Mouse (Mus musculus): Measurements from ENCODE around the gene Zfp513.
"Not testable (repeated sequence)": the region's sequence is repeated elsewhere in the genome, so short reads cannot be mapped to it uniquely, and the experiment has no call there.

The Zfp513 gene

DNA sequence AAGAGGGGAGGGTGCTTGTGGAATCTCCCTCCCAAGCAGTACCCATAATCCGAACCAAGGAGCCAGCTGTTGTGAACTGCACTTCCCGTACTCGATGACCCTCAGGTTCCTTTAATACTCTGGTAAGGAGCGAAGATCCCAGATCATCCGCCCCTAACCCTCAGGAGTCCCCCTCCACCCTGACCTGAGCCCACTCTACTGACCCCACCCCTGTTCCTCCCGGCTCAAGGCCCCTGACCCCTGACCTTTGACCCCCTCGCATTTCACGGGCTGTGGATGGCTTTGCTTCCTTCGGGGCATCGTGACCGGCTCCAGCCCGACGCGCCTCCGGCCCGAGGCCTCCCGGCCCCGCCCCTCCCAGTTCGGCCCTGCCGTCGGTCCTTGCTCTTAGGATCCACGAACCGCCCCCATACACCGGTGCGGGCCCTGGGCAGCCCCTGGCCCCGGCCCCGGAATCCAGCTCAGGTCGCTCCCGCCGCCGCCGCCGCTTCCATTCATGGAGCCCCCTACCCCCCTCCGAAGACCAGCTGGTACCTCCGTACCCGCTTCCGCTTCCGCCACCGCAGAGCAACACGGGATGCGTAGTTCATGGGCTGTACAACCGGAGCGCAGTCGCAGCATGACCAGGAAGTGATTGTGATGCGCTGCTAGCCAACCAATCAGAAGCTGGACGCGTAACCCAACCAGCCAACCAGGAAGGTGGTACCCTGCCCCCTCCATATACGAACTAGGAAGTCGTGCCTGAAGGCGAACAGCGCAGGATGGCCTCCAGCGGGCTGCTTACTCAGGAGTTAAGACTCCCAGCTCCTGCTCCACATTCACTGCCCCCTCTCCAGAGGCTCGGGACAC lies at the start of gene Zfp513:
Gene Zfp513, minus strand, starts transcription at position 562 of the 849 bp plus-strand sequence.
- DNase-seq: peak; percentile 94

- DNase-seq: peak; percentile 32
These were observed 49.5 kb upstream of the Zfp513 start, which contains the start of gene Krtcap3 for GRCm38 (mm10) chr5:31251541-31252101. Gene Krtcap3, plus strand, starts transcription at chr5:31251691.

DNA sequence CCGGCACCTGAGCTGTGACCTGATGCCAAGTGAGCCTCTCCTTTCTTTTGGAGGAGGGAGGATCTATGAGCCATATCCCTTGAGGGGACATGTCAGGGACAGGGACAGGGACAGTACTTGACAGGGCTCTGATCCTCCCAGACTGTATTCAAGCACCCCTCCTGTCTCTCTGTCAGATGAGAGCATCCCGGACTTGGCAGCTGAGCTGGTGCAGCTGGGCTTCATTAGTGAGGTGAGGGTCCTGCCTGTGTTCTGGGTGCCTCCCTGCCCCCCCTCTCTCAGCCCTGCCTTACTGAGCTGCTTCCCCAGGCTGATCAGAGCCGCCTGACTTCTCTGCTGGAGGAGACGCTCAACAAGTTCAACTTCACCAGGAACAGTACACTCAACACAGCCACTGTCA lies 48.6 kb upstream of the Zfp513 start:
- no peak for DNase-seq

- no peak for DNase-seq
These were observed 40.1 kb upstream of the Zfp513 start for GRCm38 (mm10) chr5:31242191-31242590.

- DNase-seq: no peak
These were observed 39.5 kb upstream of the Zfp513 start for GRCm38 (mm10) chr5:31241522-31242034.

DNA sequence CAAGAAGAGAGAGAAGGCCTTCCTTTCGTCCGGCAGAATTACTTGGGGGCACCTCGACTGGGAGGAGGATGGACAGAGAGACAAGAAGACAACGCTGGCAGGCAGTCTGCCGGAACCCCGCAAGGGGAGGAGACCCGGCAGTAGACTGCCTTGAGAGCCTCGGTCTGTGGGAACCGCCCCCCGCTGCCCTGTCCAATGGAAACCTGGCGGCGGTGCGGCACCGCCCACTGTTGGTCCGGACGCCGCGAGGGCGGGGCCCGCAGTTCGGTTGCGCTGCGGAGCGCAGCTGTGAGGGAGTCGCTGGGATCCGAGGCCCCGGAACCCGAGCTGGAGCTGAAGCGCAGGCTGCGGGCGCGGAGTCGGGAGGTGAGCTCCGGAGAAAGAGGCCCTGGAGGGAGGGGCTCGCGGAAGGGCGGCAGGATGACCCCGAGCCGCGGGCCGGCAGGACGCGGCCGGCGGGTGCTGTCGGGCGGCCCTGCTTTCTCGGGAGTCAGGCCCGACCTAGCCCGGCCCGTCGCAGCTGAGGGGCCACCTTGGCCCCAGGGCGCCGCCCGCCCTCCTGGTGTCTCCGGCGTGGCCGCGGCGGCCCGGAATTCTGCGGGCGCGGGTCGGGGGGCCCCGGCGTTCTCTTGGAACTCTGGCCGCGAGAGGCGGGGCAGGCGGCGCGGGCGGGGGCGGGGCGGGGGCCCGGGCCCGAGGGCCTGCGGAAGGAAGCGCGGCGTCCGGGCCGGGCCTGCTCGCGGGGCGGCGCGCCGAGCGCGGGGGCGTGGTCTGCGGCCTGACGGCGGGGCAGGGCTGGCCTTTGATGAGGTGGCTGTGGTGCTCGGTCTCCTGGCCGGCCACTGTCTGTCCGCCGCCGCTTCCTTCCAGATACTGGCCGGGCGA lies 38.8 kb upstream of the Zfp513 start, which contains the start of the genes Nrbp1 and Gm9970:
Gene Nrbp1, plus strand, starts transcription at position 228 of the 885 bp plus-strand sequence.
Gene Gm9970, minus strand, starts transcription at position 596 of the 885 bp plus-strand sequence.
- peak; percentile 97 for DNase-seq

GRCm38 (mm10) chr5:31226641-31227040 lies 24.5 kb upstream of the Zfp513 start:
- DNase-seq: no peak

GRCm38 (mm10) chr5:31222696-31223095 lies 20.6 kb upstream of the Zfp513 start:
- no peak for DNase-seq

- peak; percentile 52 for DNase-seq
These were observed 19.3 kb upstream of the Zfp513 start for GRCm38 (mm10) chr5:31221304-31221945.

- peak; percentile 98 for DNase-seq
These were observed 18.6 kb upstream of the Zfp513 start, which contains the start of gene Ppm1g for GRCm38 (mm10) chr5:31220448-31221303. Gene Ppm1g, minus strand, starts transcription at chr5:31220687.

DNA sequence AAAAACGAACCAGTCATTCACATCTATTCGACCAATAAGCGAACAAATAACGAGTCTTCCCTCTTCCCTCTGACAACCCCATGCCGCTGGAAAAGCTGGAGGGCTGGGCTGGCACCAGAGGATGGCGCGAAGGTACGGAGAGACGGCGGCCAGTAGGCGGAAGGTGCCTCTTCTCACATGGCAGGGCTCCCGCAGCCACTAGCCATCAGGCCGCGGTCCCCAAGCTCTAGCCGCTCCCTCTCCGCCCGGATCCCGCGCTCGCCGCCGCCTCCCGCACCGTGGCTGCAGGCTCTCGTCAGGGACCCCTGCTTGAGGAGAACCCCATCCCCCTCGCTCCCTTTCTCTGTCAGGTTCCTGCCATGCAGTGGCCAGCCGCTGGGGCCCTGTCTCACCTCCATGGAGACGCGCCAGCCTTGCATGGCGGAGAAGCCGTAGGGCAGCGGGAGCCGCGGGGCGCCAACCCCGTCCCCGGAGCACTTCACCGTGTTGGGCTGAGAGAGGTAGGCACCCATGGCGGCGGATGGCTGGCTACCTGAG lies 17.9 kb upstream of the Zfp513 start:
- no peak for DNase-seq

DNA sequence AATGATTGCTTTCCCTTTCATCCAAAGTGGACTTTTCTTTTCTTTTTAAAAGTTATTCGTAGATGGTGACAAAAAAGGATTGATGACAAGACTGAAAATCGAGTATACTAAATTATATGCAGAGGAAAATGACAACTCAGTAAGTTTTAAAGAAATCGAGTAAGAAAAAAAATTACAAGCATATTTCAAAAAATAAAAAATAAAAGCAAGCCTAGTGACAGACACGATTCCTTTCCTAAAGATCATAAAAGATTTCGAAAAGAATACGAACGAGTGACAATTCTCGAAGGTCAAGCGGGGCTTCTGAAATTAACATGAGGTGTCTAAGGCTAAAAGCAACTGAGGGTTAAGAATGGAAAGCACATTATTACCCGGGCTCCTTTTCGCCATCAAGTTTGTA lies 17.4 kb upstream of the Zfp513 start:
- no peak for DNase-seq

GRCm38 (mm10) chr5:31219070-31219469 lies 17.0 kb upstream of the Zfp513 start:
- DNase-seq: no peak

DNA sequence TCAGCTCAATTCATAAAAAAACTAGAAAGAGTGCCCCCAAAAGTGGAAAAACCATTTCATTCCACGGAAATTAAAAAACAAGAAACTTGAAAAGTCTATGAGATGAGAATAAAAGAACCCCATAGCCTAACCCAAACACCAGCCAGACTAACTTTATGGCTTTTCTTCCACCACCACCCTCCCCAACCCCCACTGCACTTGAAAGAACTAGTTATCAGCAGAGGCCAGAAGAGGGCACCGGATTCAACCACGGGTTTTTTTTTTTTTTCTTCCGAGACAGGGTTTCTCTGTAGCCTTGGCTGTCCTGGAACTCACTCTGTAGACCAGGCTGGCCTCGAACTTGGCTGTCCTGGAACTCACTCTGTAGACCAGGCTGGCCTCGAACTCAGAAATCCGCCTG lies 16.2 kb upstream of the Zfp513 start:
- DNase-seq: peak; percentile 44

DNA sequence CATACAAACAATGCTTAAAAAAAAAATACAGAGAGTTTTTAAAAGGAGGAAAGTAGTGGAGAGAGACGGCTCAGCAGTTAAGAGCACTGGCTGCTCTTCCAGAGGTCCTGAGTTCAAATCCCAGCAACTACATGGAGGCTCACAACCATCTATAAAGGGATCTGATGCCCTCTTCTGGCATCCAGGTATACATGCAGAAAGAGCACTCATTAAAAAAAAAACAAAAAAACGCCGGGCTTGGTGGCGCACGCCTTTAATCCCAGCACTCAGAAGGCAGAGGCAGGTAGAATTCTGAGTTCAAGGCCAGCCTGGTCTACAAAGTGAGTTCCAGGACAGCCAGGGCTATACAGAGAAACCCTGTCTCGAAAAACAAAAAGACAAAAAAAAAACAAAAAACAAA lies 14.5 kb upstream of the Zfp513 start:
- not testable (repeated sequence) for DNase-seq

GRCm38 (mm10) chr5:31204421-31204820 lies 2.3 kb upstream of the Zfp513 start:
- no peak for DNase-seq

DNA sequence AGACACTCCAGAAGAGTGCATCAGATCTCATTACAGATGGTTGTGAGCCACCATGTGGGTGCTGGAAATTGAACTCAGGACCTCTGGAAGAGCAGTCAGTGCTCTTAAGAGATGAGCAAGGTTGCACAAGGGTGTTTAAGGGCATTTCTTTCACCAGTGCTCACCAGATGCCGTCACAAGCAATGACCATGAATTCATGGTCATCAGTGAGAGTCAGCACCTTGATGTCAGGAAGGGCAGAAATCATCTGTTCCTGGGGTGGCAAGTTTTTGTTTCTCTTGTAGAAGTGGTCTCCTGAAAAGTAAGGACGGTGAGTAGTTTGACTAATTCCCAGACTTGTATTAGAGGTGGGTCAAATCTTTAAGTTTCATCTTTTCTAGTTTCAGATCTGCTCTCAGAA lies 1.8 kb upstream of the Zfp513 start:
- DNase-seq: no peak

DNA sequence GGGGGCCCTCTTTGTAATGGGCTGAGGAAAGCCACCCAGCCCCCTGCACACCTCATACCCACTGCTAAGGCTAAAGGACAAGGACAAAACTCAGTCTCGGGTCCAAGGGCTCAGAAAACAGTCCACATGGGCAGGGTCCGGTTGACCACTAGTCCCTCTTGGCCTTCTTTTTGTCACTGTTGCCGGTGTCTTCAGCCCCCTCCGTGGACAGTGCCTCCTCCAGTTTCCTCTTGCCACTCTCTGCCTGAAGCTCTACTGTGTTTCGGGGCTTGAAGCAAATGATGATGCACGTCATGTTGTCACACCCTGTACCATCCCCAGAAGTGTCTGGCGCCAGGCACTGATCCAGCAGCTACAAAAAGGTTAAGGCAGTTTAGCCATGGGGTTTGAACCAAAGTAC lies 830 bp upstream of the Zfp513 start:
- no peak for DNase-seq

DNA sequence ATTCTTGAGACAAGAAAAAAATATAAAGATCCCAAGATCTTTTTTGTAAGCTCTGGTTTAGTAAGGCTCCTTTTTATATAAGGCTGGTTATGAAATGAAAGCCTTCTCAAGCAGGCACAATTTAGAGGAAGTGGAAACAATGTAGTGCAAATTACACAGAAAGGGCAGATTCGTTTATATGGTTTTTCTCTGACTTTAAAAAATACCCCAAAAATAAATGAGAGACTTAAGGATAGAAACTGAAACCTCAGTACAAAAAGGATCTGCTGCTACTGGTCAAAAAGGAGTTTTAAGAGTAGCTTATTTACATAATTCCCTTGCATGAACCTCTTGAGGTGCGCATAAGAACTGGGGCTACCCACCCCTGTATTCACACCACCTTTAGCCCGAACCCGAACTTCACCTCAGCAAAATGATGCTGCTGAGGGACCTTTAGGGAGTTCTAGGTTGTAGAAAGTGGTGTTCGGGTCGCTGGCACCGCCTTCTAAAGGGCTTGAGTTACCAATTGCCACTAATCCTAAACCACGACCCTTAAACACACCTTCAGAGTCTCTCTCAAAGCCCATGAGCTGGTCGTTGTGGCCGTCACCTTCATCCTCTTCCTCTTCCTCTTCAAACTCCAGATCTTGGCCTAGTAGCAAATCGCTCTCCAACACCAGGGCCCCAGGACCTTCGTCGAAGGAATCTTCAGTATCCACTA lies 911 bp downstream of the Zfp513 start:
- DNase-seq: no peak

GRCm38 (mm10) chr5:31200327-31200768 lies 1.8 kb downstream of the Zfp513 start:
- peak; percentile 32 for DNase-seq

All from thymus, postnatal 14 days (tissue).